Mouse (Mus musculus): ENCODE results near the gene Lrrc8d. TPM values are rescaled to one million over a fixed set of nuclear protein-coding genes. Genes with fewer than 3 reads are reported as not detected.
A peak's percentile ranks its signal among the peaks of the same experiment; 100 is the strongest.

Lrrc8d gene
- polyA plus RNA-seq, 1 experiment from 2014 or later = 19.4 TPM

GRCm38 (mm10) chr5:105703286-105703655 is 3.5 kb downstream of the Lrrc8d start:
- no peak for ATAC-seq (ENCODE audit: insufficient number of reproducible peaks, insufficient read depth, low FRiP score, low TSS enrichment, low read depth)
- Histone ChIP-seq H3K9ac (no peak overlapping the region), H3K4me2 (no peak overlapping the region), H3K36me3 (no peaks in the 10 kb centered on the region), H3K4me3 (no peak overlapping the region), H3K27ac (no peak overlapping the region), H3K4me1 (peaks cover 49% of the 10 kb centered on the region), H3K9me3 (no peaks in the 10 kb centered on the region), H3K27me3 (peaks cover 9% of the 10 kb centered on the region; the same call in 1 of the 2 replicates)
- WGBS = 81% methylated on average over 11 of the region's 11 CpGs

- WGBS = 37% methylated on average over 9 of the region's 9 CpGs
- H3K27me3 ChIP-seq = 0 out of 2 replicates have a peak, but pooled peaks cover 1% of the 10 kb centered on the region
- H3K4me2 ChIP-seq = no peak overlapping the region
- H3K4me1 ChIP-seq = peaks cover 39% of the 10 kb centered on the region
- no peaks in the 10 kb centered on the region for H3K9me3 ChIP-seq
- no peak overlapping the region; the same call in 1 of the 2 replicates for H3K27ac ChIP-seq
- no peak overlapping the region for H3K4me3 ChIP-seq
- ATAC-seq (ENCODE audit: insufficient number of reproducible peaks, insufficient read depth, low FRiP score, low TSS enrichment, low read depth) = no peak
- H3K36me3 ChIP-seq = no peaks in the 10 kb centered on the region
- no peak overlapping the region for H3K9ac ChIP-seq
Observed at GRCm38 (mm10) chr5:105704573-105704972, 4.8 kb downstream of the Lrrc8d start.

- H3K27me3 ChIP-seq = no peaks in the 10 kb centered on the region
- H3K4me2 ChIP-seq = no peak overlapping the region
- no peak overlapping the region for H3K4me3 ChIP-seq
- H3K4me1 ChIP-seq = peaks cover 41% of the 10 kb centered on the region
- H3K9ac ChIP-seq = no peak overlapping the region
- no peak for ATAC-seq (ENCODE audit: insufficient number of reproducible peaks, insufficient read depth, low FRiP score, low TSS enrichment, low read depth)
- 77% methylated on average over 11 of the region's 11 CpGs for WGBS
- H3K36me3 ChIP-seq = no peaks in the 10 kb centered on the region
- no peak overlapping the region for H3K27ac ChIP-seq
- no peaks in the 10 kb centered on the region for H3K9me3 ChIP-seq
Observed at GRCm38 (mm10) chr5:105706635-105707034, 6.9 kb downstream of the Lrrc8d start.

GRCm38 (mm10) chr5:105708276-105708675 is 8.5 kb downstream of the Lrrc8d start:
- H3K9me3 ChIP-seq = no peaks in the 10 kb centered on the region
- WGBS = 86% methylated on average over 5 of the region's 5 CpGs
- no peaks in the 10 kb centered on the region for H3K36me3 ChIP-seq
- no peaks in the 10 kb centered on the region for H3K27me3 ChIP-seq
- H3K4me2 ChIP-seq = no peak overlapping the region
- H3K9ac ChIP-seq = no peak overlapping the region
- H3K4me3 ChIP-seq = no peak overlapping the region
- ATAC-seq (ENCODE audit: insufficient number of reproducible peaks, insufficient read depth, low FRiP score, low TSS enrichment, low read depth) = no peak
- H3K4me1 ChIP-seq = peaks cover 38% of the 10 kb centered on the region
- H3K27ac ChIP-seq = no peak overlapping the region

GRCm38 (mm10) chr5:105710473-105710872 is 10.7 kb downstream of the Lrrc8d start:
- no peaks in the 10 kb centered on the region for H3K36me3 ChIP-seq
- no peak overlapping the region for H3K27ac ChIP-seq
- H3K4me1 ChIP-seq = peaks cover 31% of the 10 kb centered on the region
- no peak for ATAC-seq (ENCODE audit: insufficient number of reproducible peaks, insufficient read depth, low FRiP score, low TSS enrichment, low read depth)
- H3K9me3 ChIP-seq = no peaks in the 10 kb centered on the region
- H3K4me2 ChIP-seq = no peak overlapping the region
- H3K27me3 ChIP-seq = no peaks in the 10 kb centered on the region
- no peak overlapping the region for H3K9ac ChIP-seq
- WGBS = 93% methylated on average over 7 of the region's 7 CpGs
- H3K4me3 ChIP-seq = no peak overlapping the region

GRCm38 (mm10) chr5:105714446-105714845 is 14.7 kb downstream of the Lrrc8d start:
- WGBS = 90% methylated on average over 6 of the region's 6 CpGs
- Histone ChIP-seq H3K9me3 (no peaks in the 10 kb centered on the region), H3K4me1 (peaks cover 55% of the 10 kb centered on the region), H3K27ac (peak overlapping the region; percentile 89), H3K36me3 (no peaks in the 10 kb centered on the region), H3K4me3 (no peak overlapping the region), H3K27me3 (no peaks in the 10 kb centered on the region), H3K9ac (no peak overlapping the region), H3K4me2 (no peak overlapping the region)
- no peak for ATAC-seq (ENCODE audit: insufficient number of reproducible peaks, insufficient read depth, low FRiP score, low TSS enrichment, low read depth)

- WGBS = 75% methylated on average over 8 of the region's 8 CpGs
- Histone ChIP-seq H3K4me1 (peaks cover 54% of the 10 kb centered on the region), H3K9ac (no peak overlapping the region; the same call in 1 of the 2 replicates), H3K4me3 (no peak overlapping the region), H3K9me3 (no peaks in the 10 kb centered on the region), H3K27ac (peak overlapping the region; percentile 89), H3K4me2 (peak overlapping the region; percentile 14), H3K36me3 (no peaks in the 10 kb centered on the region), H3K27me3 (no peaks in the 10 kb centered on the region)
- no peak for ATAC-seq (ENCODE audit: insufficient number of reproducible peaks, insufficient read depth, low FRiP score, low TSS enrichment, low read depth)
Observed at GRCm38 (mm10) chr5:105715095-105715494, 15.3 kb downstream of the Lrrc8d start.

GRCm38 (mm10) chr5:105715531-105716124 is 15.9 kb downstream of the Lrrc8d start:
- Histone ChIP-seq H3K9me3 (no peaks in the 10 kb centered on the region), H3K4me1 (peaks cover 49% of the 10 kb centered on the region), H3K4me2 (peak overlapping the region; percentile 14), H3K4me3 (no peak overlapping the region), H3K27me3 (no peaks in the 10 kb centered on the region), H3K36me3 (no peaks in the 10 kb centered on the region), H3K27ac (peak overlapping the region; percentile 89), H3K9ac (no peak overlapping the region; the same call in 1 of the 2 replicates)
- WGBS = 35% methylated on average over 10 of the region's 10 CpGs
- ATAC-seq (ENCODE audit: insufficient number of reproducible peaks, insufficient read depth, low FRiP score, low TSS enrichment, low read depth) = peak; percentile 41; the same call in 1 of the 2 replicates

GRCm38 (mm10) chr5:105717294-105717693 is 17.5 kb downstream of the Lrrc8d start:
- Histone ChIP-seq H3K27ac (peak overlapping the region; percentile 39; the same call in 1 of the 2 replicates), H3K9me3 (no peaks in the 10 kb centered on the region), H3K4me2 (no peak overlapping the region), H3K9ac (no peak overlapping the region), H3K27me3 (no peaks in the 10 kb centered on the region), H3K36me3 (no peaks in the 10 kb centered on the region), H3K4me3 (no peak overlapping the region), H3K4me1 (peaks cover 48% of the 10 kb centered on the region)
- 67% methylated on average over 7 of the region's 7 CpGs for WGBS
- no peak for ATAC-seq (ENCODE audit: insufficient number of reproducible peaks, insufficient read depth, low FRiP score, low TSS enrichment, low read depth)

- no peak for ATAC-seq (ENCODE audit: insufficient number of reproducible peaks, insufficient read depth, low FRiP score, low TSS enrichment, low read depth)
- 67% methylated on average over 11 of the region's 11 CpGs for WGBS
- H3K4me3 ChIP-seq = no peak overlapping the region
Observed at GRCm38 (mm10) chr5:105718138-105718670, 18.4 kb downstream of the Lrrc8d start.

GRCm38 (mm10) chr5:105721267-105721666 is 21.5 kb downstream of the Lrrc8d start:
- no peak overlapping the region for H3K9ac ChIP-seq
- no peaks in the 10 kb centered on the region for H3K27me3 ChIP-seq
- H3K4me2 ChIP-seq = no peak overlapping the region
- H3K4me1 ChIP-seq = peaks cover 21% of the 10 kb centered on the region
- H3K36me3 ChIP-seq = no peaks in the 10 kb centered on the region
- no peak for ATAC-seq (ENCODE audit: insufficient number of reproducible peaks, insufficient read depth, low FRiP score, low TSS enrichment, low read depth)
- no peak overlapping the region for H3K27ac ChIP-seq
- H3K4me3 ChIP-seq = no peak overlapping the region
- WGBS = 86% methylated on average over 4 of the region's 4 CpGs
- no peaks in the 10 kb centered on the region for H3K9me3 ChIP-seq

More at GRCm38 (mm10) chr5:105718138-105718670, 18.4 kb downstream of the Lrrc8d start:
- H3K9ac ChIP-seq = no peak overlapping the region
- 0 out of 2 replicates have a peak overlapping the region, but pooled peaks have one; percentile 1 for H3K4me2 ChIP-seq
- H3K27ac ChIP-seq = no peak overlapping the region
- H3K4me1 ChIP-seq = peaks cover 42% of the 10 kb centered on the region
- H3K9me3 ChIP-seq = no peaks in the 10 kb centered on the region
- no peaks in the 10 kb centered on the region for H3K36me3 ChIP-seq
- H3K27me3 ChIP-seq = no peaks in the 10 kb centered on the region

- H3K27ac ChIP-seq = no peak overlapping the region
- no peak overlapping the region for H3K9ac ChIP-seq
- H3K4me1 ChIP-seq = peaks cover 7% of the 10 kb centered on the region; the same call in 1 of the 2 replicates
- H3K4me2 ChIP-seq = no peak overlapping the region
- WGBS = 91% methylated on average over 11 of the region's 11 CpGs
- no peaks in the 10 kb centered on the region for H3K9me3 ChIP-seq
- no peak for ATAC-seq (ENCODE audit: insufficient number of reproducible peaks, insufficient read depth, low FRiP score, low TSS enrichment, low read depth)
- no peaks in the 10 kb centered on the region for H3K36me3 ChIP-seq
- no peak overlapping the region for H3K4me3 ChIP-seq
- H3K27me3 ChIP-seq = no peaks in the 10 kb centered on the region
Observed at GRCm38 (mm10) chr5:105722807-105723206, 23.0 kb downstream of the Lrrc8d start.

Data from embryonic facial prominence, embryonic 13.5 days (tissue).